Mouse (Mus musculus): ENCODE results near the gene Prpf4. TPM values are rescaled to one million over a fixed set of nuclear protein-coding genes. Genes with fewer than 3 reads are reported as not detected.

Prpf4 gene
- total RNA-seq (2017) = 19.8 and 23.4 TPM in 2 replicates

- peak; percentile 94 for ATAC-seq (replicated peaks; ENCODE audit: low read depth, poor library complexity, severe bottlenecking)
These were observed at the start of gene Prpf4, which contains the start of gene Cdc26 for GRCm38 (mm10) chr4:62408601-62409282. TSS of gene Prpf4 (plus strand) at chr4:62408797. TSS of gene Cdc26 (minus strand) at chr4:62408642.

GRCm38 (mm10) chr4:62359256-62359775 lies 49.3 kb upstream of the Prpf4 start:
- no peak for ATAC-seq (replicated peaks; ENCODE audit: low read depth, poor library complexity, severe bottlenecking)

GRCm38 (mm10) chr4:62360088-62360804 lies 48.4 kb upstream of the Prpf4 start, which contains the start of the genes Fkbp15 and Slc31a1:
TSS of gene Fkbp15 (minus strand) at chr4:62360548.
TSS of gene Slc31a1 (plus strand) at chr4:62360727.
- peak; percentile 93 for ATAC-seq (replicated peaks; ENCODE audit: low read depth, poor library complexity, severe bottlenecking)

GRCm38 (mm10) chr4:62360805-62361455 lies 47.7 kb upstream of the Prpf4 start:
- no peak for ATAC-seq (replicated peaks; ENCODE audit: low read depth, poor library complexity, severe bottlenecking)

GRCm38 (mm10) chr4:62361571-62361970 lies 47.0 kb upstream of the Prpf4 start:
- no peak for ATAC-seq (replicated peaks; ENCODE audit: low read depth, poor library complexity, severe bottlenecking)

- no peak for ATAC-seq (replicated peaks; ENCODE audit: low read depth, poor library complexity, severe bottlenecking)
These were observed 46.6 kb upstream of the Prpf4 start for GRCm38 (mm10) chr4:62361997-62362396.

- no peak for ATAC-seq (replicated peaks; ENCODE audit: low read depth, poor library complexity, severe bottlenecking)
These were observed 46.2 kb upstream of the Prpf4 start for GRCm38 (mm10) chr4:62362437-62362836.

GRCm38 (mm10) chr4:62364299-62364698 lies 44.3 kb upstream of the Prpf4 start:
- no peak for ATAC-seq (replicated peaks; ENCODE audit: low read depth, poor library complexity, severe bottlenecking)

- ATAC-seq (replicated peaks; ENCODE audit: low read depth, poor library complexity, severe bottlenecking) = no peak
These were observed 42.3 kb upstream of the Prpf4 start for GRCm38 (mm10) chr4:62366291-62366690.

GRCm38 (mm10) chr4:62367586-62367985 lies 41.0 kb upstream of the Prpf4 start:
- ATAC-seq (replicated peaks; ENCODE audit: low read depth, poor library complexity, severe bottlenecking) = peak; percentile 87

- ATAC-seq (replicated peaks; ENCODE audit: low read depth, poor library complexity, severe bottlenecking) = no peak
These were observed 39.5 kb upstream of the Prpf4 start for GRCm38 (mm10) chr4:62369091-62369490.

- no peak for ATAC-seq (replicated peaks; ENCODE audit: low read depth, poor library complexity, severe bottlenecking)
These were observed 36.2 kb upstream of the Prpf4 start for GRCm38 (mm10) chr4:62372410-62372809.

GRCm38 (mm10) chr4:62372818-62373520 lies 35.6 kb upstream of the Prpf4 start:
- no peak for ATAC-seq (replicated peaks; ENCODE audit: low read depth, poor library complexity, severe bottlenecking)

GRCm38 (mm10) chr4:62373668-62374067 lies 34.9 kb upstream of the Prpf4 start:
- ATAC-seq (replicated peaks; ENCODE audit: low read depth, poor library complexity, severe bottlenecking) = no peak

GRCm38 (mm10) chr4:62374342-62374741 lies 34.3 kb upstream of the Prpf4 start:
- ATAC-seq (replicated peaks; ENCODE audit: low read depth, poor library complexity, severe bottlenecking) = no peak

- no peak for ATAC-seq (replicated peaks; ENCODE audit: low read depth, poor library complexity, severe bottlenecking)
These were observed 32.5 kb upstream of the Prpf4 start for GRCm38 (mm10) chr4:62376123-62376522.

- ATAC-seq (replicated peaks; ENCODE audit: low read depth, poor library complexity, severe bottlenecking) = no peak
These were observed 28.7 kb upstream of the Prpf4 start for GRCm38 (mm10) chr4:62379724-62380381.

- ATAC-seq (replicated peaks; ENCODE audit: low read depth, poor library complexity, severe bottlenecking) = no peak
These were observed 25.4 kb upstream of the Prpf4 start for GRCm38 (mm10) chr4:62383207-62383606.

GRCm38 (mm10) chr4:62383752-62384151 lies 24.8 kb upstream of the Prpf4 start:
- ATAC-seq (replicated peaks; ENCODE audit: low read depth, poor library complexity, severe bottlenecking) = no peak

- ATAC-seq (replicated peaks; ENCODE audit: low read depth, poor library complexity, severe bottlenecking) = no peak
These were observed 24.4 kb upstream of the Prpf4 start for GRCm38 (mm10) chr4:62384159-62384558.

Data from common myeloid progenitor, adult 5-6 weeks (primary cell).